Mouse (Mus musculus) embryo, embryonic 10.5 days (tissue): ENCODE results near the gene Hecw2.

Experiments
- DNase-seq: peaks from one replicate; pipeline ENCODE4 v3.0.0-alpha.2; 2015; ENCODE audit warnings: low spot score

Hecw2 gene

DNA sequence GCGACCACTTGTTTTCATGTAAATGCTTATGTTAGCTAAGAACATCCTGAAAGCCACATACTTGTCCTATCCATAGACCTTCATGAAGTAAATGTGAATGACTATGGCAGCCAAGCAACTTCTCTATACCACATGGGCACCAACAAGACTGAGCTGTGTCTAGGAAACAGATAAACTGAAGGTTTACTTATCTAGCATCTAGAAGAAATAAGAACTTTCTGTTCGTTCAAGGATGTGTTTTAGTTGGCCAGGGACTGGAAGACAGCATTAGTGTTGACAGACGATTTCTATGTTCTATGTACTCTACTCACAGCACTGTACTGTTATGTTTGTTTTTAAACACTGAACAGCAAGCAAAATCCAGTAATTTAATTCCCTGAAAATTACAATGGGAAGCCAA lies 412.9 kb downstream of the Hecw2 start:
- no peak for DNase-seq

GRCm38 (mm10) chr1:53781311-53781710 lies 413.7 kb downstream of the Hecw2 start:
- no peak for DNase-seq

GRCm38 (mm10) chr1:53776176-53776905 lies 418.6 kb downstream of the Hecw2 start:
- DNase-seq, result no peak

DNA sequence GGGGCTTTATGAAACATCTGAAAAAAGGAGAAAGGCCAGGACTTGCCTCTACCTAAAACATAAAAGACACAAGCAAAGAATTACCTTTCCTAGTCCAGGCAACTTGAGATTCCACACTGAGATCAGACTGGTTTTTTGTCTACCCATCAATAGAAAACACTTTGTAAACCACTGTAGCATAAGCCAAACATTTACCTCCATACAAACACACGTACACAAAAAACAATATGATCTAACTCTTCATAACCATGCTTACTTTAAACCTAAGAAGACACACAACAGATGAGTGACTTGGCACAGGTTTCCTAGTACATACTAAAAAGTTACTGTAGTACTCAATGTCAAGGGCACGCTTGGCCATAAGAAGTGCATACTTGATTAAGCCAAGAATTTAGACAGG lies 419.4 kb downstream of the Hecw2 start:
- no peak for DNase-seq

DNA sequence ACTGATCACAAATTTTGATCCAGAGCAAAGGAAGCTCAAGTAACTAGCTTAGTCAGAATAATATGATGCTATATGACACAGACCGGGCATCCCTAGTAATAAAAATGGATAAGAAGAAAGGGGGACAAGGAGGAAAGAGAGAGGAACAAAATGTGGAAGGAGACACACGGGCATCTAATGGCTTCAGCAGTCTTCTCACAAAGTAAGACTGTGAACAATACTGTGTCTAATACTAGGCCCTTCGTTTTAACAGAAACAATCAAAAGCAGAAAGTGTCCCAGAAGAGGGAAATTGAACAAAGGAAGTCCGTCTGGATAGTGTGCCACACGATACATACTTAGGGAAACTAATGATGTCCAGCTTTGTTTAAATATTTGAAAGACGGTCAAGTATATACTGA lies 419.9 kb downstream of the Hecw2 start:
- no peak for DNase-seq

DNA sequence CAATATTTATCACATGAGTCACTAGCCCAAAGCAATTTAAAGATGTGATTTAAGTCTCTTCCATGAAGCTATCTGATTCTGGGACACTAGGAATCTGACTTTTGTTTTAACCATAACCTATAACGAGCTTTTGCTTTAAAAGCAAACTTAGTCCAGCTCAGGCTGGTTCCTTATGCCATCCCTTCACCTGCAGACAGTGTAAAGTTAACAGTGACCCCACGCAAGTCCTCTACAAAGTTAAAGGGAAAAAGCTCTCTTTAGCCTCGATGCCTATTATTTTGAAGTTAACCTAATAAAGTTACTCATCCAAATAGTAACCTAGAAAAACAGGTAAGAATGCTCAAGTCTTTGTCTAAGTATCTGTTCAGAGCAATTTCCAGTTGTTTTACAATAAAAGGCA lies 420.4 kb downstream of the Hecw2 start:
- DNase-seq, result no peak

- no peak for DNase-seq
These were observed 421.0 kb downstream of the Hecw2 start for GRCm38 (mm10) chr1:53773994-53774393.

DNA sequence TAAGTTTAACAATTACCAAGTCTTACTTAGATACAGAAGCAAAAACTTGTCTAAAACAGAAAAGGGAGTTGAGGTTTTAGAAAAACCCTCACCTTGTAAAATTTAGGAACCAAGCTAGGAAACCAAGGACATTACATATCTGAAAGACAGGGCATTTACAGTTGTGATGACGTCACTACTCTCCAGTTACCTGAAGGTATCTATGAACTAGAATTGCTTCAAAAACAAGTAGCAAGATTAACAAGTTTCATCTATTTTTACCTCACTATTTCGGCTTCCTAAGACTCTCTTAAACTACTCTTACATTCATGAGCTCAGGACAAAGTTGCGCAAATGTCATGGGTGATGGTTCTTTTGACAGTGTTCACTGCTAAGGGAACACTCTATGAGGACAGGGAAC lies 422.0 kb downstream of the Hecw2 start:
- DNase-seq, result no peak

GRCm38 (mm10) chr1:53771476-53771875 lies 423.5 kb downstream of the Hecw2 start:
- DNase-seq, result no peak

DNA sequence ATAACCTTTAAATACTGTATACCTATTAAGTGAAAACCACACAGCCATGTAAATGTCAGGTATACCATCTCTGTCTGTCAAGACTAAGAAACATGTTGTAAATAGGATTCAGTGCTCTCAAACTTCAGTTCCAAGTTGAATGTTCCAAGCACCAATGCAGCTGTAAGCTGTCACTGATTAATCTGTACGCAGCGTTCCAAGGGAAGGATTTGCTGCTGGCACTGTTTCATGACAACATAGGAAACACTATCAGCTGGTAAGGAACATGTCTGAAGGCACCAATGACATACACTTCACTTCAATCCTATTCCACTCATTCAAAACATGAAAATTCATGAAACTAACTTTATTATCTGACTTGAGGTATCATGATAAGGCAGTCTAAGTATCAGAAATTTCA lies 428.9 kb downstream of the Hecw2 start:
- DNase-seq, result no peak

GRCm38 (mm10) chr1:53757316-53757715 lies 437.7 kb downstream of the Hecw2 start:
- DNase-seq, result no peak
